Mouse (Mus musculus) brown adipose tissue, adult 24 weeks (tissue): Measurements from ENCODE around the gene Rnf26. TPM values are rescaled to one million over a fixed set of nuclear protein-coding genes. Genes with fewer than 3 reads are reported as not detected.

Source experiments
- H3K27ac ChIP-seq: fragments of 200-500 bp; replicated peaks from 2 replicates; pipeline ENCODE4 v1.5.1; 2012; ENCODE audit warnings: low read depth, mild to moderate bottlenecking, low read length
- H3K4me1 ChIP-seq: fragments of 200-500 bp; 2 replicates; pipeline ENCODE4 v1.6.1; 2012; ENCODE audit warnings: low read length, mixed read lengths; ENCODE audit not compliant: control insufficient read depth, insufficient read depth, insufficient read length
- H3K4me3 ChIP-seq: fragments of 200-500 bp; 2 replicates; pipeline ENCODE4 v1.5.1; 2012; ENCODE audit warnings: low read depth, mild to moderate bottlenecking, low read length, moderate library complexity; ENCODE audit not compliant: insufficient read depth
- polyA plus RNA-seq: library from polyadenylated mRNA; stranded (reverse); fragments of >200 nt; gene quantifications from 2 replicates; pipeline ENCODE4 v1.2.4, GENCODE M21; 2012; ENCODE audit not compliant: missing spikeins, insufficient read depth, insufficient read length

Rnf26 gene
- polyA plus RNA-seq, 1 experiment = 8.7 TPM

- 0 out of 2 replicates have a peak overlapping the region, but pooled peaks have one; percentile 48 for H3K4me3 ChIP-seq
Observed at GRCm38 (mm10) chr9:44108269-44109055, 4.9 kb downstream of the Rnf26 start.

GRCm38 (mm10) chr9:44107557-44108179 is 5.6 kb downstream of the Rnf26 start:
- Histone ChIP-seq H3K27ac (peak overlapping the region; percentile 43), H3K4me1 (peaks cover 6% of the 10 kb centered on the region; the same call in 1 of the 2 replicates), H3K4me3 (peak overlapping the region; percentile 48)

More at GRCm38 (mm10) chr9:44108269-44109055, 4.9 kb downstream of the Rnf26 start:
- Histone ChIP-seq H3K4me1 (peaks cover 6% of the 10 kb centered on the region; the same call in 1 of the 2 replicates), H3K27ac (no peak overlapping the region)

- H3K27ac ChIP-seq = peak within 1 kb of the TSS; percentile 43
- H3K4me3 ChIP-seq = peak within 1 kb of the TSS; percentile 48
- H3K4me1 ChIP-seq = peaks cover 6% of the 10 kb centered on the region; the same call in 1 of the 2 replicates
Observed at GRCm38 (mm10) chr9:44107110-44107509, 6.2 kb downstream of the Rnf26 start, which contains the start of gene C1qtnf5. C1qtnf5 (plus strand) TSS chr9:44107245.

GRCm38 (mm10) chr9:44106596-44106995 is 6.7 kb downstream of the Rnf26 start:
- Histone ChIP-seq H3K4me1 (peaks cover 6% of the 10 kb centered on the region; the same call in 1 of the 2 replicates), H3K4me3 (no peak overlapping the region), H3K27ac (peak overlapping the region; percentile 38; the same call in 1 of the 2 replicates)

GRCm38 (mm10) chr9:44106182-44106581 is 7.1 kb downstream of the Rnf26 start:
- Histone ChIP-seq H3K4me1 (peaks cover 6% of the 10 kb centered on the region; the same call in 1 of the 2 replicates), H3K27ac (no peak overlapping the region), H3K4me3 (no peak overlapping the region)

GRCm38 (mm10) chr9:44105781-44106180 is 7.5 kb downstream of the Rnf26 start:
- H3K4me3 ChIP-seq = no peak overlapping the region
- peaks cover 6% of the 10 kb centered on the region; the same call in 1 of the 2 replicates for H3K4me1 ChIP-seq
- no peak overlapping the region for H3K27ac ChIP-seq

- no peak overlapping the region for H3K27ac ChIP-seq
- H3K4me1 ChIP-seq = peaks cover 6% of the 10 kb centered on the region; the same call in 1 of the 2 replicates
Observed at GRCm38 (mm10) chr9:44104881-44105280, 8.4 kb downstream of the Rnf26 start.

GRCm38 (mm10) chr9:44101490-44101889 is 11.8 kb downstream of the Rnf26 start, which contains the start of gene Mfrp:
Mfrp (plus strand) TSS chr9:44101729.
- no peak within 1 kb of the TSS for H3K4me3 ChIP-seq
- no peaks in the 10 kb centered on the region; the same call in 1 of the 2 replicates for H3K4me1 ChIP-seq
- no peak within 1 kb of the TSS for H3K27ac ChIP-seq

More at GRCm38 (mm10) chr9:44104881-44105280, 8.4 kb downstream of the Rnf26 start:
- no peak overlapping the region for H3K4me3 ChIP-seq

- Histone ChIP-seq H3K4me3 (no peak overlapping the region), H3K27ac (no peak overlapping the region), H3K4me1 (no peaks in the 10 kb centered on the region)
Observed at GRCm38 (mm10) chr9:44096536-44096935, 16.8 kb downstream of the Rnf26 start.

GRCm38 (mm10) chr9:44095781-44096180 is 17.5 kb downstream of the Rnf26 start:
- no peak overlapping the region for H3K4me3 ChIP-seq
- H3K4me1 ChIP-seq = no peaks in the 10 kb centered on the region
- H3K27ac ChIP-seq = no peak overlapping the region

- H3K27ac ChIP-seq = no peak overlapping the region
Observed at GRCm38 (mm10) chr9:44094737-44095136, 18.6 kb downstream of the Rnf26 start.

GRCm38 (mm10) chr9:44093612-44094503 is 19.5 kb downstream of the Rnf26 start:
- Histone ChIP-seq H3K27ac (no peak overlapping the region), H3K4me3 (no peak overlapping the region), H3K4me1 (peaks cover 8% of the 10 kb centered on the region; the same call in 1 of the 2 replicates)

More at GRCm38 (mm10) chr9:44094737-44095136, 18.6 kb downstream of the Rnf26 start:
- Histone ChIP-seq H3K4me1 (0 out of 2 replicates have a peak, but pooled peaks cover 3% of the 10 kb centered on the region), H3K4me3 (no peak overlapping the region)

GRCm38 (mm10) chr9:44088877-44089608 is 24.3 kb downstream of the Rnf26 start:
- Histone ChIP-seq H3K4me1 (peaks cover 16% of the 10 kb centered on the region), H3K4me3 (no peak overlapping the region), H3K27ac (no peak overlapping the region)
